ENCODE assay signal across 20 mouse cellular contexts in genomic region chr16:11664896-11665705, GRCm38 (mm10).
DNase-seq lines count a peak whose midpoint lies in the region; ATAC-seq and TF ChIP-seq lines count a peak whose summit lies in the region.
"Had no signal": no experiment of that assay in that cellular context is flagged by ENCODE, and none has a peak within 500 bp of the region (broad histone marks: within the 10 kb centered on the region; RNA-seq: fewer than 3 reads in every experiment).

No protein-coding gene starts in this region.

- no peak overlapping the region; the same call in 1 of the 2 replicates for H3K27ac ChIP-seq in midbrain, embryonic 14.5 days (replicated peaks; ENCODE audit: low read depth, low read length)
- no peak overlapping the region for H3K27ac ChIP-seq in midbrain, postnatal 0 days (ENCODE audit: low read depth, low read length)
- H3K27ac ChIP-seq: embryonic facial prominence, embryonic 13.5 days; heart, embryonic 10.5 days; hindbrain, embryonic 13.5 days; limb, embryonic 10.5 days; liver, embryonic 14.5 days had no signal

- TF ChIP-seq CTCF in midbrain, postnatal 0 days (IDR thresholded peaks at IDR 0.05): no peak

- H3K27me3 ChIP-seq in midbrain, embryonic 14.5 days (ENCODE audit: control insufficient read depth, insufficient read depth, low read length): no peaks in the 10 kb centered on the region
- no peaks in the 10 kb centered on the region for H3K27me3 ChIP-seq in midbrain, postnatal 0 days (ENCODE audit: insufficient read depth, low read length)
- H3K27me3 ChIP-seq: embryonic facial prominence, embryonic 13.5 days; hindbrain, embryonic 13.5 days had no signal

- peak; percentile 62 for ATAC-seq in frontal cortex, adult (ENCODE audit: low TSS enrichment)
- ATAC-seq in midbrain, embryonic 14.5 days (ENCODE audit: low FRiP score, low TSS enrichment): no peak
- no peak; the same call in 1 of the 2 replicates for ATAC-seq in midbrain, postnatal 0 days (ENCODE audit: low FRiP score)
- ATAC-seq: CD4-positive, CD25-positive, alpha-beta regulatory T cell, adult 4 months had no signal

- no peak overlapping the region for H3K9ac ChIP-seq in midbrain, embryonic 14.5 days (replicated peaks; ENCODE audit: low read length)
- no peak overlapping the region for H3K9ac ChIP-seq in midbrain, postnatal 0 days (replicated peaks; ENCODE audit: low read length, poor library complexity, severe bottlenecking)
- H3K9ac ChIP-seq: embryonic facial prominence, embryonic 13.5 days; hindbrain, embryonic 13.5 days; liver, embryonic 14.5 days had no signal

- 84% methylated on average over 13 of the region's 13 CpGs for whole genome bisulfite sequencing in midbrain, embryonic 14.5 days
- 73% methylated on average over 13 of the region's 13 CpGs for WGBS in midbrain, postnatal 0 days

- H3K4me2 ChIP-seq in midbrain, embryonic 14.5 days (ENCODE audit: low read length): no peak overlapping the region
- no peak overlapping the region for H3K4me2 ChIP-seq in midbrain, postnatal 0 days (ENCODE audit: low read depth, low read length, poor library complexity, severe bottlenecking)
- H3K4me2 ChIP-seq: embryonic facial prominence, embryonic 13.5 days; hindbrain, embryonic 13.5 days had no signal

- H3K9me3 ChIP-seq in midbrain, embryonic 14.5 days (ENCODE audit: control insufficient read depth, low read length): no peaks in the 10 kb centered on the region
- H3K9me3 ChIP-seq in midbrain, postnatal 0 days (ENCODE audit: low read length): no peaks in the 10 kb centered on the region
- H3K9me3 ChIP-seq: embryonic facial prominence, embryonic 13.5 days; G1E; heart, embryonic 10.5 days; hindbrain, embryonic 13.5 days; limb, embryonic 10.5 days had no signal

- no peaks in the 10 kb centered on the region for H3K36me3 ChIP-seq in midbrain, embryonic 14.5 days (ENCODE audit: control insufficient read depth, insufficient read depth, low read length)
- H3K36me3 ChIP-seq in midbrain, postnatal 0 days (ENCODE audit: insufficient read depth, low read length): no peaks in the 10 kb centered on the region
- H3K36me3 ChIP-seq: embryonic facial prominence, embryonic 13.5 days; G1E; heart, embryonic 10.5 days; hindbrain, embryonic 13.5 days; limb, embryonic 10.5 days had no signal

- no peak overlapping the region for H3K4me3 ChIP-seq in midbrain, embryonic 14.5 days (replicated peaks; ENCODE audit: low read depth, low read length)
- H3K4me3 ChIP-seq in midbrain, postnatal 0 days (ENCODE audit: low read depth, low read length): no peak overlapping the region
- H3K4me3 ChIP-seq: embryonic facial prominence, embryonic 13.5 days; heart, embryonic 10.5 days; hindbrain, embryonic 13.5 days; limb, embryonic 10.5 days; myocyte had no signal

- no peak for DNase-seq in frontal cortex, postnatal 25 days (ENCODE audit: low spot score in 2 of 2)
- DNase-seq in midbrain, embryonic 14.5 days: peak; percentile 31
- no peak for DNase-seq in midbrain, postnatal 0 days (ENCODE audit: low spot score)
- peak; percentile 66 for DNase-seq in adrenal gland, postnatal 25 days
- DNase-seq in right cerebral cortex, postnatal 36 days (ENCODE audit: low spot score in 2 of 2): peak; percentile 29 to 36
- DNase-seq in cerebellum, postnatal 14 days: no peak
- DNase-seq in spleen, postnatal 36 days (ENCODE audit: low spot score in 2 of 2): no peak
- DNase-seq: cerebellum, adult 18-20 months; gastrocnemius, postnatal 36 days; heart, postnatal 14 days; thymus, postnatal 14 days had no signal

- 0 out of 2 replicates have a peak, but pooled peaks cover 3% of the 10 kb centered on the region for H3K4me1 ChIP-seq in midbrain, embryonic 14.5 days (ENCODE audit: control insufficient read depth, insufficient read depth, low read length)
- no peaks in the 10 kb centered on the region for H3K4me1 ChIP-seq in midbrain, postnatal 0 days (ENCODE audit: insufficient read depth, low read length)
- H3K4me1 ChIP-seq: embryonic facial prominence, embryonic 13.5 days; heart, embryonic 10.5 days; limb, embryonic 10.5 days had no signal

Comparison
In these comparisons a context has a peak if more than half of its experiments do, and no peak if none do; other contexts are left out.
1. DNase-seq: peak in midbrain, embryonic 14.5 days (single experiment), adrenal gland, postnatal 25 days (single experiment) and right cerebral cortex, postnatal 36 days (2 of 2); none in frontal cortex, postnatal 25 days (0 of 2), midbrain, postnatal 0 days (single experiment), cerebellum, postnatal 14 days (0 of 2) and spleen, postnatal 36 days (0 of 2).